Mouse (Mus musculus): ENCODE results near the gene Tti1.

- TF ChIP-seq CTCF (IDR thresholded peaks at IDR 0.05; ENCODE audit: insufficient read depth, low read length): no peak
- no peak for TF ChIP-seq POLR2A (IDR thresholded peaks at IDR 0.05; ENCODE audit: borderline replicate concordance, extremely low read depth, low read depth, low read length)
Observed at GRCm38 (mm10) chr2:158037571-158037970, 9.3 kb upstream of the Tti1 start.
